Mouse (Mus musculus) embryo, embryonic 11 days (tissue): ENCODE data around the gene Naglu.

Experiments
- DNase-seq: peaks from one replicate; pipeline ENCODE4 v3.0.0-alpha.2; 2015

Naglu gene

GRCm38 (mm10) chr11:101069391-101070188 is at the start of gene Naglu:
TSS of gene Naglu (plus strand) at chr11:101070012.
- peak; percentile 96 for DNase-seq

GRCm38 (mm10) chr11:101023371-101023770 is 46.4 kb upstream of the Naglu start:
- DNase-seq, result no peak

- DNase-seq, result no peak
Observed at GRCm38 (mm10) chr11:101024001-101024400, 45.8 kb upstream of the Naglu start.

GRCm38 (mm10) chr11:101027121-101027520 is 42.7 kb upstream of the Naglu start:
- DNase-seq, result no peak

- no peak for DNase-seq
Observed at GRCm38 (mm10) chr11:101029320-101029719, 40.5 kb upstream of the Naglu start.

GRCm38 (mm10) chr11:101030136-101030807 is 39.5 kb upstream of the Naglu start:
- DNase-seq, result no peak

GRCm38 (mm10) chr11:101030808-101031156 is 39.0 kb upstream of the Naglu start:
- no peak for DNase-seq

- DNase-seq, result no peak
Observed at GRCm38 (mm10) chr11:101031470-101031869, 38.3 kb upstream of the Naglu start.

- no peak for DNase-seq
Observed at GRCm38 (mm10) chr11:101033856-101034500, 35.8 kb upstream of the Naglu start.

- no peak for DNase-seq
Observed at GRCm38 (mm10) chr11:101034614-101035327, 35.0 kb upstream of the Naglu start.

- DNase-seq, result no peak
Observed at GRCm38 (mm10) chr11:101035328-101035695, 34.5 kb upstream of the Naglu start.

GRCm38 (mm10) chr11:101037795-101038194 is 32.0 kb upstream of the Naglu start:
- no peak for DNase-seq

- DNase-seq, result no peak
Observed at GRCm38 (mm10) chr11:101045826-101046225, 24.0 kb upstream of the Naglu start.

- DNase-seq, result no peak
Observed at GRCm38 (mm10) chr11:101046440-101046839, 23.4 kb upstream of the Naglu start.

GRCm38 (mm10) chr11:101047502-101047901 is 22.3 kb upstream of the Naglu start:
- DNase-seq, result no peak

GRCm38 (mm10) chr11:101050359-101050758 is 19.5 kb upstream of the Naglu start:
- DNase-seq, result no peak

GRCm38 (mm10) chr11:101051051-101051493 is 18.7 kb upstream of the Naglu start:
- no peak for DNase-seq

GRCm38 (mm10) chr11:101051617-101052016 is 18.2 kb upstream of the Naglu start:
- DNase-seq, result no peak

GRCm38 (mm10) chr11:101052751-101053473 is 16.9 kb upstream of the Naglu start:
- DNase-seq, result no peak

GRCm38 (mm10) chr11:101053974-101054373 is 15.8 kb upstream of the Naglu start:
- DNase-seq, result no peak

GRCm38 (mm10) chr11:101055418-101055817 is 14.4 kb upstream of the Naglu start:
- DNase-seq, result no peak

GRCm38 (mm10) chr11:101056885-101057284 is 12.9 kb upstream of the Naglu start:
- no peak for DNase-seq
